Mouse (Mus musculus): Measurements from ENCODE around the gene Tmco4. TPM values are rescaled to one million over a fixed set of nuclear protein-coding genes. Genes with fewer than 3 reads are reported as not detected.

Gene Tmco4
- polyA plus RNA-seq, 1 experiment from 2014 or later: 12.7 TPM

DNA sequence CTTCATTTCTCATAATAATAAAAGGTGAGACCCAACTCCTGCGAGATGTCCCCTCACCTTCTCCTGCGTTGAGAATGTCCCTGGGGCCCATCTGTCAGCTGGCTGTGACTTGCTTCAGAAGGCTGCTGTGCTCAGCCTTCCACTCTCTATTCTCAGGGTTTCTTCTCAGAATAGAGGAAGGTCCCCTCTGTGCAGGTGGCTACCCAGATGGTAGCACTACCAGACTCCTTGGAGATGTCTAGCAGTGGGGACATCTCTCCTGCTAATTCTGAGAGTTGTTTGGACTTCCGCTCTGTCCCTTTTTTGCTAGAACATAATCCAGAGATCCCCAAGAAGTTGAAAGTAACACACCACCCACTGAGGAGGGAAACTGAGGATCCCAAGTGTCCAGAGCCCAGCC lies 62.3 kb downstream of the Tmco4 start:
- Histone ChIP-seq H3K4me1 (ENCODE audit: control insufficient read depth, insufficient read depth, low read length) (peaks cover 11% of the 10 kb centered on the region), H3K9ac (ENCODE audit: low read length) (no peak overlapping the region), H3K4me3 (replicated peaks; ENCODE audit: low read length) (no peak overlapping the region), H3K9me3 (replicated peaks; ENCODE audit: control insufficient read depth, low read length) (peaks cover 4% of the 10 kb centered on the region), H3K27me3 (ENCODE audit: control insufficient read depth, insufficient read depth, low read length) (0 out of 2 replicates have a peak, but pooled peaks cover 5% of the 10 kb centered on the region), H3K36me3 (ENCODE audit: control insufficient read depth, insufficient read depth, low read length) (0 out of 2 replicates have a peak, but pooled peaks cover 4% of the 10 kb centered on the region), H3K27ac (ENCODE audit: low read length) (no peak overlapping the region), H3K4me2 (ENCODE audit: low read depth, low read length) (no peak overlapping the region)
- ATAC-seq (ENCODE audit: insufficient read depth, low FRiP score): no peak
- WGBS: 78% methylated on average over 3 of the region's 3 CpGs

DNA sequence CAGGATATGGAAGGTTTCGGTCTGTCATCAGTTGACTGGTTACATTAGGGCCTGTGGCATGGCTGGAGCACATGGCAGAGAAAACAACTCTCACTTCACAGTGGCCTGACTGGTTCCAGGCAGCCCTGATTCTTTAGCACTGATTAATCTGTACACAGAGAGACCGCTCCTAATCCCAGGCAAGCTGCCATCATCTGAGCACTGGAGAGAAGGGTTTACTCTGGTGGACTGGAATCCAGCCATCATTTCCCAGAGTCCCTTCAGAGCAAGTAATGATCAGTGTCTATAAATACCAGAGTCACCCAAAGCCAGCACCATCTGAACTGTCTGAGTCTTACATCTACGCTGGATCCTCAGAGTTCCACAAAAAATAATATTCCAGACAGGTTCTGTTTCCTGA lies 63.1 kb downstream of the Tmco4 start:
- Histone ChIP-seq H3K9ac (ENCODE audit: low read length) (no peak overlapping the region), H3K27ac (ENCODE audit: low read length) (no peak overlapping the region), H3K4me1 (ENCODE audit: control insufficient read depth, insufficient read depth, low read length) (peaks cover 11% of the 10 kb centered on the region), H3K27me3 (ENCODE audit: control insufficient read depth, insufficient read depth, low read length) (0 out of 2 replicates have a peak, but pooled peaks cover 5% of the 10 kb centered on the region), H3K4me2 (ENCODE audit: low read depth, low read length) (no peak overlapping the region), H3K36me3 (ENCODE audit: control insufficient read depth, insufficient read depth, low read length) (0 out of 2 replicates have a peak, but pooled peaks cover 4% of the 10 kb centered on the region), H3K4me3 (replicated peaks; ENCODE audit: low read length) (no peak overlapping the region), H3K9me3 (replicated peaks; ENCODE audit: control insufficient read depth, low read length) (peaks cover 4% of the 10 kb centered on the region)
- ATAC-seq (ENCODE audit: insufficient read depth, low FRiP score): no peak
- WGBS: 84% methylated on average over 3 of the region's 3 CpGs

DNA sequence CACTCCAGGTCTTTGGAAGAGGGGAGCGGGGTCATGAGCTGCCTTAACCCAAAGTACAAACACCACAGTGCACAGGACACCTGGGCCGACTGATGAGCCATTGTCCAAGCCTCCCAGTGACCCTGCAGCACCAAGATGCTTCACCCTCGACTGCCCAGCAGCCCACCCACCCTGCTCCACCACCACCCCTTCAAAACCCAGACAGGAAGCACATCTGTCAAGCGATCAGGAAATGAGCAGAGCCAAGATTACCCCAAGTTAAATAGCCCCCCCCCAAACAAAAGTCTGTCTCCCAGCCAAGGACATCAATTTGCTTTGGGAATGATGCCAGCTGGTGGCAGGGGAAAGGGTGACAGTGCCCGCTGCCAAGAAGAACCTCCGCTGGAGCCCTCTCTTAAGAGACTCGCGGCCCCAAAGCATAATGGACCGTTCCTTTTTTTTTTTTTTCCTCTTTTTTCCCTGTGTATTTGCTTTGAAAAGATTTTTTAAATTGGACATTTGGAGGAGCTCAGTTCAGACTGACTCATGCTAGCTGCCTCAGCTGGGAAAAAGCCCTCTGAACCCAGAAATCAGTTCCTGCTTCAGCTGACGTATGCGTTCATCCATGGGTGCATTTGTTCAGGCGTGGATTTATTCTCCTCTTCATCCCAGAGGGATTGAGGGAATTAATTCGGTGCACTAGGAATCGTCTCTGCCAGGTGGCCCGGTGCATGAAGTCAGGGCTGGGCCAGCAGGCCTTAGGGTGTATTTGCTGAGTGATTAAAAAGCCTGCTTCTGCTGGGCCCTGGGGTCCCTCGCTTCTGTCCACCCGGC lies 65.3 kb downstream of the Tmco4 start:
- Histone ChIP-seq H3K27ac (ENCODE audit: low read length) (0 out of 2 replicates have a peak overlapping the region, but pooled peaks have one; percentile 30), H3K9ac (ENCODE audit: low read length) (no peak overlapping the region), H3K9me3 (replicated peaks; ENCODE audit: control insufficient read depth, low read length) (peaks cover 4% of the 10 kb centered on the region), H3K4me3 (replicated peaks; ENCODE audit: low read length) (no peak overlapping the region), H3K4me2 (ENCODE audit: low read depth, low read length) (no peak overlapping the region), H3K27me3 (ENCODE audit: control insufficient read depth, insufficient read depth, low read length) (0 out of 2 replicates have a peak, but pooled peaks cover 5% of the 10 kb centered on the region), H3K4me1 (ENCODE audit: control insufficient read depth, insufficient read depth, low read length) (peaks cover 11% of the 10 kb centered on the region), H3K36me3 (ENCODE audit: control insufficient read depth, insufficient read depth, low read length) (0 out of 2 replicates have a peak, but pooled peaks cover 4% of the 10 kb centered on the region)
- 45% methylated on average over 17 of the region's 17 CpGs for WGBS
- no peak for ATAC-seq (ENCODE audit: insufficient read depth, low FRiP score)

DNA sequence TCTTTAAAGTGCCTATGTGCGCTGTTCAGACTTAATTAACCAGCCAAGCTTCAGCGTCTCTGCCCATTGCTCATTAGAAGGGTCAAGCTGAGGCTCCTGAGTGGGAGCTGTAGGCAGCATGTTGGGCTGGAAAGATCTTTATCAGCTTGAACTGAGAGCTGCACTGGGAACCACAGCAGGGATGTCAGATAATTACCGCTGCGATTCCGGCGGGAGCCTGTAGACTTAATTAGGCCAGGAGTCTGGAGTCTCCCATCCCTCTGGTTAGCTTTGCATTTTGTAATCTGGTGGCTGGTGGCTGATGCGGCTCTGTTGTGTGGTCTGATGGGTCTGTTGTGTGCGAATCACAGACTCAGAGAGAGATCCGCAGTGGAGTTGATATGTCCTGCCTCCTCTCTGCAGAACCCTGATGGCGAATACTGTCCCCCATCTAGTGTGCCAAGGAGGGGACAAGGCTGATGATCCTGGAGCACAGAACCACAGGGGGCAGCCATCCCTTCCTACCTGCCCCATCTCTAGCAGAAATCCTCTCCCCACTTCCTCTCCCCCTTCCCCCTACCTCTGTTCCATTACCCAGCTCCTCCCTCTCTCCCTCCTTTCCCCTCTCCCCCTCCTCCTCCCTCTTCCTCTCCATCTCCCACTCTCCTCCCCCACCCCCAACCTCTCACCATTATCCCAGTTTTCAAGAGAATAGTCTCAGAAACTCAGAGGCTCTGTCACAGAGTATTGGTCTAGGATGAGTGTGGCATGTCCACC lies 67.6 kb downstream of the Tmco4 start:
- Histone ChIP-seq H3K27me3 (ENCODE audit: control insufficient read depth, insufficient read depth, low read length) (0 out of 2 replicates have a peak, but pooled peaks cover 5% of the 10 kb centered on the region), H3K4me2 (ENCODE audit: low read depth, low read length) (no peak overlapping the region), H3K9me3 (replicated peaks; ENCODE audit: control insufficient read depth, low read length) (peaks cover 9% of the 10 kb centered on the region), H3K36me3 (ENCODE audit: control insufficient read depth, insufficient read depth, low read length) (0 out of 2 replicates have a peak, but pooled peaks cover 4% of the 10 kb centered on the region), H3K4me3 (replicated peaks; ENCODE audit: low read length) (no peak overlapping the region), H3K4me1 (ENCODE audit: control insufficient read depth, insufficient read depth, low read length) (peaks cover 11% of the 10 kb centered on the region), H3K9ac (ENCODE audit: low read length) (no peak overlapping the region), H3K27ac (ENCODE audit: low read length) (no peak overlapping the region)
- WGBS: 22% methylated on average over 10 of the region's 10 CpGs
- no peak for ATAC-seq (ENCODE audit: insufficient read depth, low FRiP score)

DNA sequence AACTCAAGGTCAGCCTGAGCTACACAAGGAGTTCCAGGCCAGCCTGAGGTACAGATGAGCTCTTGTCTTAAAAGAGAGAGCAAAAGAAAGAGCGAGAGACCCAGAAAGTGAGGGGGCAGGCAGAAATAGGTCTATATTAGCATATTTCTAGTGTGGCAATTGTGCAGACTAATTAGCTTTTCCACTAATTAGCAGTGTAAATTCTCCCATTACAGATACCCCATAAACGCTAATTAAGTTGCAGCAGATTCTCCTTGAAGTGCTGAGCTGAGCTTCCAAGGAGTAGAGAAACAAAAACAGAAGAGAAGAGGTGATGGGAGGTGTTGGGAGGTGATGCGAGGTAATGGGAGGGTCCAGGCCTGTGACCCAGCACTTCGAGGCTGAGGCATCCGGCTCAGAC lies 69.9 kb downstream of the Tmco4 start:
- H3K4me3 ChIP-seq (replicated peaks; ENCODE audit: low read length): no peak overlapping the region
- H3K4me1 ChIP-seq (ENCODE audit: control insufficient read depth, insufficient read depth, low read length): peaks cover 9% of the 10 kb centered on the region
- no peaks in the 10 kb centered on the region for H3K36me3 ChIP-seq (ENCODE audit: control insufficient read depth, insufficient read depth, low read length)
- ATAC-seq (ENCODE audit: insufficient read depth, low FRiP score): no peak
- H3K27me3 ChIP-seq (ENCODE audit: control insufficient read depth, insufficient read depth, low read length): 0 out of 2 replicates have a peak, but pooled peaks cover 5% of the 10 kb centered on the region
- H3K4me2 ChIP-seq (ENCODE audit: low read depth, low read length): no peak overlapping the region
- H3K27ac ChIP-seq (ENCODE audit: low read length): no peak overlapping the region
- H3K9ac ChIP-seq (ENCODE audit: low read length): no peak overlapping the region
- WGBS: 78% methylated on average over 5 of the region's 5 CpGs
- peaks cover 4% of the 10 kb centered on the region; the same call in 1 of the 2 replicates for H3K9me3 ChIP-seq (replicated peaks; ENCODE audit: control insufficient read depth, low read length)

GRCm38 (mm10) chr4:139043600-139043999 lies 70.9 kb downstream of the Tmco4 start:
- Histone ChIP-seq H3K36me3 (ENCODE audit: control insufficient read depth, insufficient read depth, low read length) (no peaks in the 10 kb centered on the region), H3K27me3 (ENCODE audit: control insufficient read depth, insufficient read depth, low read length) (0 out of 2 replicates have a peak, but pooled peaks cover 5% of the 10 kb centered on the region), H3K27ac (ENCODE audit: low read length) (no peak overlapping the region), H3K9me3 (replicated peaks; ENCODE audit: control insufficient read depth, low read length) (peaks cover 4% of the 10 kb centered on the region; the same call in 1 of the 2 replicates), H3K4me3 (replicated peaks; ENCODE audit: low read length) (no peak overlapping the region), H3K9ac (ENCODE audit: low read length) (no peak overlapping the region), H3K4me2 (ENCODE audit: low read depth, low read length) (no peak overlapping the region), H3K4me1 (ENCODE audit: control insufficient read depth, insufficient read depth, low read length) (0 out of 2 replicates have a peak, but pooled peaks cover 1% of the 10 kb centered on the region)
- WGBS: 86% methylated on average over 2 of the region's 2 CpGs
- ATAC-seq (ENCODE audit: insufficient read depth, low FRiP score): no peak

GRCm38 (mm10) chr4:139044566-139044965 lies 71.9 kb downstream of the Tmco4 start:
- Histone ChIP-seq H3K9ac (ENCODE audit: low read length) (no peak overlapping the region), H3K4me3 (replicated peaks; ENCODE audit: low read length) (no peak overlapping the region), H3K9me3 (replicated peaks; ENCODE audit: control insufficient read depth, low read length) (peaks cover 4% of the 10 kb centered on the region; the same call in 1 of the 2 replicates), H3K27ac (ENCODE audit: low read length) (no peak overlapping the region), H3K27me3 (ENCODE audit: control insufficient read depth, insufficient read depth, low read length) (0 out of 2 replicates have a peak, but pooled peaks cover under 1% of the 10 kb centered on the region), H3K36me3 (ENCODE audit: control insufficient read depth, insufficient read depth, low read length) (no peaks in the 10 kb centered on the region), H3K4me1 (ENCODE audit: control insufficient read depth, insufficient read depth, low read length) (no peaks in the 10 kb centered on the region), H3K4me2 (ENCODE audit: low read depth, low read length) (no peak overlapping the region)
- no peak for ATAC-seq (ENCODE audit: insufficient read depth, low FRiP score)
- 87% methylated on average over 5 of the region's 5 CpGs for WGBS

DNA sequence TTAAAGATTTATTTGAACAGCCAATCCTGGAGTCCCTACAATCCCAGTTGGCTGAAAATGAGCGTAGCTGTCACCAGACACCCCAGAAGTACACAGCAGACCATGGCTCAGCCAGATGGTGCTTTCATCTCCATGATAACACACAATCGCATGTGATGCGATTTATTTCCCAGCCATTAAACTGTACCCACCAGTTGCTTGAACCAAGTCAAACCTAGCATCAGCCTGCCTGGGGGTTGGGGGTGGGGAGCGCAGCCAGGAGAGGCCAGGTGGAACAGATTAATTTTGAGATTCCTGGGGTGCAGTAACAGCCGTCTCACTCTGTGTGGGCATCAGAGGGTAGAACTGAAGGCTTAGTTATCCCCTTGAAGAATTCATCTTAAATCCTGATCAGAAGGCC lies 73.7 kb downstream of the Tmco4 start:
- no peak for ATAC-seq (ENCODE audit: insufficient read depth, low FRiP score)
- H3K27ac ChIP-seq (ENCODE audit: low read length): no peak overlapping the region
- H3K4me1 ChIP-seq (ENCODE audit: control insufficient read depth, insufficient read depth, low read length): no peaks in the 10 kb centered on the region
- H3K9ac ChIP-seq (ENCODE audit: low read length): no peak overlapping the region
- H3K4me2 ChIP-seq (ENCODE audit: low read depth, low read length): no peak overlapping the region
- 76% methylated on average over 5 of the region's 5 CpGs for WGBS
- H3K9me3 ChIP-seq (replicated peaks; ENCODE audit: control insufficient read depth, low read length): peaks cover 4% of the 10 kb centered on the region; the same call in 1 of the 2 replicates
- no peaks in the 10 kb centered on the region for H3K27me3 ChIP-seq (ENCODE audit: control insufficient read depth, insufficient read depth, low read length)
- H3K4me3 ChIP-seq (replicated peaks; ENCODE audit: low read length): no peak overlapping the region
- no peaks in the 10 kb centered on the region for H3K36me3 ChIP-seq (ENCODE audit: control insufficient read depth, insufficient read depth, low read length)

- Histone ChIP-seq H3K27ac (ENCODE audit: low read length) (no peak overlapping the region), H3K4me1 (ENCODE audit: control insufficient read depth, insufficient read depth, low read length) (no peaks in the 10 kb centered on the region), H3K36me3 (ENCODE audit: control insufficient read depth, insufficient read depth, low read length) (no peaks in the 10 kb centered on the region), H3K9me3 (replicated peaks; ENCODE audit: control insufficient read depth, low read length) (peaks cover 4% of the 10 kb centered on the region; the same call in 1 of the 2 replicates), H3K4me2 (ENCODE audit: low read depth, low read length) (no peak overlapping the region), H3K4me3 (replicated peaks; ENCODE audit: low read length) (no peak overlapping the region), H3K27me3 (ENCODE audit: control insufficient read depth, insufficient read depth, low read length) (no peaks in the 10 kb centered on the region), H3K9ac (ENCODE audit: low read length) (no peak overlapping the region)
- WGBS: 79% methylated on average over 6 of the region's 6 CpGs
- no peak for ATAC-seq (ENCODE audit: insufficient read depth, low FRiP score)
Measured at GRCm38 (mm10) chr4:139048518-139048917, 75.8 kb downstream of the Tmco4 start.

All from stomach, embryonic 16.5 days (tissue).